Mouse (Mus musculus): ENCODE measurements at regions not wholly inside any gene's neighbourhood (a gene's known extent, or its start where the extent isn't known, plus 50 kb on each side); places are given as distances from the start of the nearest gene placed in this dataset.
"Not testable (repeated sequence)": the region's sequence is repeated elsewhere in the genome, so short reads cannot be mapped to it uniquely, and the experiment has no call there.

DNA sequence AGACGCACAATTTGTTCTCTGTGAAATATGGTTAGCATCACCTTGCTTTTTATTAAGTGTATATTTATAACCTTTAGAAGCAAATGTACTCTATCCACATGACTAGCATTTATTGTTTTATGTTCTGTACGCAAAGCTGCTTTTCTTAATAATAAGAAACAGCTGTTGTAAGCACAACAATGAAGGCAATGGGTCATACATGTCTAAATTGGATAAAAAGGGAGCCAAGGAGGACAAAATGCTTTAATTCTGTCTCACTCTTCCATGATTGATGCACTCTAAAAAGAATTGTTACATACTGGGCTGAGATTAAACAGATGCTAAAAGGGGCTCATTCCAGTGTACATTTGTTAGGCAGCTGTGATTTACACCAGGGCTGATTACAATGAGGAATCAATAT is 232.7 kb upstream of the Gm21293 start:
- DNase-seq (ENCODE audit: low read depth) = no peak

DNA sequence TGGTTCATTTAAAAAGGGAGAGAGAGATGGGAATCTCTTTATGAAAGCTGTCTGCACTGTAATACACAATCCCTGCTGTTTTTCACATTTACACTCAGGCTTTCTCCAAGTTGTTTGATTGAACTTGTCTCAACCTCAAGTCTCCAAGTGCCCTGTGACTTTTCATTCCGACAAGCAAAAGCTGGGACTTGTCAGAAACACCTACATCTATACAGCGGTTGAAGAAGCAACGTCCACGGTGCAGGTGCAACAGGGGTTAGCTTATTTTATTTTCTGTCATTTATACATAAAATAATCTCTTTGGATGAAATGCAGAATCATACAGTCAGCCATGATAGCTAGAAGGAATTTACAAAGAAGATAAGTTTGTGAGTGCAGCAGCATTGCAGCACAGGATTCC is 184.6 kb upstream of the Gm21293 start:
- no peak for DNase-seq (ENCODE audit: low read depth)

DNA sequence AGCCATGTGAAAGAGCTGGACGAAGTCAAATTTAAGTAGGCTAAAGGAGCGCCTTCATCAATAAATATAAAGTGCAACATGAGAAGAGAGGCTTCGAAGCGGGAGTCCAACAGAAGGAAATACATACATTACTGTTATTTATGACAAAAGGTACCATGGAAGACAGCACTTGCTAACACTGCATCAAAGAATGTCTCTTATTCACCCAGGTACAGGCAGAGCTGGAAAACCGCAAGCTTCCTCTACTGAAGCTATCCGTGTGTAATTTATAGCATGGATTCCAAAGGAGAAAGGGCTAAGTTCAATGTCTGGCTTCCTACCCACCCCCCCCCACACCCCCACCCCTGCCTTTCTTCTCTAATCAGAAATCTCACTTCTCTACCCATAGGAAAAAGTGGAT is 166.7 kb upstream of the Gm21293 start:
- DNase-seq (ENCODE audit: low read depth) = no peak

DNA sequence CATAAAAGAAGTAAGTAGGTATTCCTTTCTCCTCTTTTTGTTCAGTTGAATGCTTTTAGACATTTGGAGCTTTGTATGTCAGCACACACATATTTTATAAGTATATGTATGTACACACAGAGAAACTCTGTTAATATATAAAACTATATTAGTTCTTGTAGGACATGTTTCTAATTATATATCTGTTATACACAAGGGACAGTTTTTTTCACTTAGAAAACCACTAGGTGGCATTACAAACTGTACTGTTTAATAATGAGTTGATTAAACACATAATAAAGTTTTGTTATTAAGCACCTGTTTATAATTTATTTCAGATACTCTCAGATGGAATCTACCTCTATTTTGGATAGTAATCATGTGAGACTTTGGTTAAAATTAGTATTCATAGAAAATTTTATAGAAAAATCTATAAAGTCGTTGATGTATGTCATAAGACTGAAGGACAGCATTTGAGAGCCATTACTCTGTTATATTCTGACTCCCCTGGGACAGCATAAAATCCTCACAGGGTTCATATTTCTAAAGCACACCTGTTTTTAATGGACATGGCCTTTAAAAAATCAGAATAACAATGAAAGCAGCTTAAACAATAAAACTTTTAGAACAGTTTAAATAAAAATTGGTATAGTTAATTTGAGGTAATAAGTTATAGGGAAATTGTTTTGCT is 158.4 kb upstream of the Gm21293 start:
- no peak for DNase-seq (ENCODE audit: low read depth)

DNA sequence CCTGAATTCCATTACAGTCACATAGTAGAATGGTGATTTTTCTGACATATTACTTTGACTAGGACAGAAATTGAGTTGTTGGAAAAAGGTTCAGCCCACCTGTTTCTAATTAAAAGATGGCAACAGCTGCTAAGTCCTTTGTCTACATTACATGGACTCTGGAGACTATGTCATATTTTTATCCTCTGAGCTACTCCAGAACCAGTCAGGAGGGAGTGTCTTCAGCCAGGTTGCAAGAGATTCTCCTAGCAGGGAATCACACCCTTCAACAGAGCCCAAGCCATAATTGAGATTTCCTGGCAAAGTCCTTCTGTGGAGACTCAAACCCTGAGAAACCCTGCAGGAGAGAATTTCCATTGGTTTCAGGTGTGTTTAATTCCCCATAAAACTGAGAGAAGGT is 123.2 kb upstream of the Gm21293 start:
- no peak for DNase-seq (ENCODE audit: low read depth)

DNA sequence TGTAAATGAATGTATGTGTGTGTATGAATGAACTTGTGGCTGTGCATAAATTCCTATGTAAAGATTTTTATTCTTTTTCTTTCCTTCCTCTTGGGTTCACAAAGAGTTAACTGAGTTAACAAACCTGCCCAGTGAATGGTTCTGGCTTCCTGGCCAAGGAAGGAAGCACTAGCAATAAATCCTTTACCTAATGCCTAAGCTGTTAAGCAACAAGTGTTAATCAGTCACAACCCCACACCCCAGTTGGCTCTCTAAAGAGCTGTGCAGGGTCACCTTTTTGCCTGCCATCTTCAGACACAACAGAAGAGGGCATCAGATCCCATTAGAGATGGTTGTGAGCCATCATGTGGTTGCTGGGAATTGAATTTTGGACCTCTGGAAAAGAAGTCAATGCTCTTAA is 121.2 kb upstream of the Gm21293 start:
- DNase-seq (ENCODE audit: low read depth) = no peak

DNA sequence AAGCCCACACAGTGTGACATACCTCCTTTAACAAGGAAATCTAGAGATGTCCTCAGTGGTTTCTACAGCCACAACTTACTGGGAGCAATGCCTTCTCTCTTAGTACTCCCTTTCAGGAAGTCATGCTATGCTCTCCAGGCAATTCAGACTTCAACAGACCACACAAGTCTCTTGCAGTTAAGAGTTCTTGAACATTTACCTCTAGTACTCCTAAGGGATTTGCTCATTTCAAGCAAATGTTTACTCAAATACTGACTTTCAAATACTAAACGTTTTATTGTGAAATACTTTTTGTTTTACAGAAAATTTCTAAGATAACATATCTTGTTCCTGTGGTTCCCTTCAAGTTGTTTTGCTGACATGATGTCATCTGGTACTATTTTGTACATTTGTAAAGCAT is 114.6 kb upstream of the Gm21293 start:
- no peak for DNase-seq (ENCODE audit: low read depth)

DNA sequence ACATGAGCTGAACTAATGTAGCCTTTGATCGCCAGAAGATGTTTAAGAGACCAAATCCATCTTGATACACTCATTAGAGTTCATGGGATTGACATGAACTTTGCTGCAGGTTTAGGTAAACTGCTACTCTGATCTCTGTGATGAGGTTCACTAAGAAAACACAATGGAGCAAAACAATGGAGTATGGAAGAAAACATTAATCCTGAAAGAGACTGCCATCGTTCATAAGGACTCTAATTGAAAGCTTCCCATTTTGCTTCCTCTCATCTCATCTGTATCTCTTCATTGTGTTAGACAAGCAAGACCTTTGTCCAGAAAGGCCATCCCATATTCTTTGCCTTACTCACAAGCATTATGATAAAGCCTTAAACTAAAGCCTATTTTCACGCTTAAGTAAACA is 110.0 kb upstream of the Gm21293 start:
- DNase-seq (ENCODE audit: low read depth) = no peak

DNA sequence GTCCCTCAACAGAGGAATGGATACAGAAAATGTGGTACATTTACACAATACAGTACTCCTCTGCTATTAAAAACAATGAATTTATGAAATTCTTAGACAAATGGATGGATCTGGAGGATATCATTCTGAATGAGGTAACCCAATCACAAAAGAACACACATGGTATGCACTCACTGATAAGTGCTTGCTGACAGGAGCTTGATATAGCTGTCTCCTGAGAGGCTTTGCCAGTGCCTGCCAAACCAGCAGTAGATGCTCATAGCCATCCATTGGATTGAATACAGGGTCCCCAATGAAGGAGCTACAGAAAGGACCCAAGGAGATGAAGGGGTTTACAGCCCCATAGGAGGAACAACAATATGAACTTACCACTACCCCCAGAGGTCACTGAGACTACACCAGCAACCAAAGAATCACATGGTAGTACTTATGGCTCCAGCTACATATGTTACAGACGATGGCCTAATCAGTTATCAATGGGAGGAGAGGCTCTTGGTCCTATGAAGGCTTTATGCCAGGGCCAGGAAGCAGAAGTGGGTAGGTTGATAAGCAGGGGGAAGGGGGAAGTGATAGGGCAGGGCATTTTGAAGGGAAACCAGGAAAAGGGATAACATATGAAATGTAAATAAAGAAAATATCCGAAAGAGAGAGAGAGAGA is 100.9 kb upstream of the Gm21293 start:
- DNase-seq (ENCODE audit: low read depth) = not testable (repeated sequence)

DNA sequence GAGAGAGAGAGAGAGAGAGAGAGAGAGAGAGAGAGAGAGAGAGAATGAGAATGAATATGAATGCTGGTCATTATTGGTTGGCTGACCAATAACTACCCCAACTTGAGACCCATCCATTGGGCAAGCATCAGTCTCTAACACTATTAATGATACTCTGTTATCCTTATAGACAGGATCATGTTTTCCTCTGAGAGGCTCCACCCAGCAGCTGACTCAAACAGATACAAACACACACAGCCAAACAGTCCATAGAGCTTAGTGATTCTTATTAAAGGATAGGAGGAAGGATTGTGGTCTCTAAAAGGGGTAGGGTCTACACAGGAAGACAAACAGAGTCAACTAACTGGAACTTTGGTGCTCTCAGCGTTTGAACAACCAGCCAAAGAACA is 100.4 kb upstream of the Gm21293 start:
- no peak for DNase-seq (ENCODE audit: low read depth)

DNA sequence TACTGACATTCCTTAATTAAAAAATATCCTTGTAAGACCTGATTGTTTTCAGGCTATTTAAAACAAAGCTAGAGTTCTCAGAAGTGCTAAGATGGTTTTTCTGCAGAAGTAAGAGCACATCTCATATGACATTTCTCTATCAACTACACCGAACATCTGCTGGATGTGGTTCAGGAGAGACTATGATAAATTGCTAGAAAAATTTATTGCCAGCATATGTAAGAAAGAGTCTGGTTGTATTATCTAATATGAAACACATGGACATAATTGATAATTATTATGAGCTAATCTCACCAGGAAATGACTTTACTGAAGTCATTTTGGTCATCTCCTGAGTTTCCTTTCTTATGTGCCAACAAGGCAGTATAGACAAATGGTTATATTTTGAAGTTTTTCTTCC is 99.2 kb upstream of the Gm21293 start:
- DNase-seq (ENCODE audit: low read depth) = no peak

Data from c-Kit-positive CD71-negative TER-119-negative erythroid progenitor cells, embryonic 14.5 days (primary cell).